Mouse (Mus musculus) mesoderm, embryonic 11.5 days (tissue): ENCODE measurements around the gene Slc2a13.

Experiments
- DNase-seq: peaks from one replicate; pipeline ENCODE4 v3.0.0-alpha.2; 2012; ENCODE audit warnings: low read depth, low spot score

Gene Slc2a13

GRCm38 (mm10) chr15:91502661-91503060 is 70.4 kb downstream of the Slc2a13 start:
- peak; percentile 8 for DNase-seq

DNA sequence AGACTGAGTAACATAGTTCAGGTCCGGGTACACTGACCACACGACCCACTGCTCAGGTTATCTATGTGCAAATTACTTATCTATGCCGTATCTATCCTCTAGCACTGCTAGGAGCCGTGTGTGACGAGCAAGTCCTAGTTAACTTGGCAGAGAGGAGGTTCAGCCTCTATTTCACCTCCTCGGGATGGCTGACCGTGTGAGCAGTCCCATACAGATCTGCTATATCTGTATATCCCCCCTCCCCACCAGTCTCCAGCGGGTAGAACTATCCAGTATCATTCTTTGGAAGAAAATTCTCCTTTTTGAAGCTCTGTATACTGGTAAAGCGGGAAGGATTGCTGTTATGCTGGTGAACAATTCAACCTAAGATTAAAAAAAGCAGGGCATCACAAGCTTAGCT is 70.8 kb downstream of the Slc2a13 start:
- DNase-seq, result no peak

DNA sequence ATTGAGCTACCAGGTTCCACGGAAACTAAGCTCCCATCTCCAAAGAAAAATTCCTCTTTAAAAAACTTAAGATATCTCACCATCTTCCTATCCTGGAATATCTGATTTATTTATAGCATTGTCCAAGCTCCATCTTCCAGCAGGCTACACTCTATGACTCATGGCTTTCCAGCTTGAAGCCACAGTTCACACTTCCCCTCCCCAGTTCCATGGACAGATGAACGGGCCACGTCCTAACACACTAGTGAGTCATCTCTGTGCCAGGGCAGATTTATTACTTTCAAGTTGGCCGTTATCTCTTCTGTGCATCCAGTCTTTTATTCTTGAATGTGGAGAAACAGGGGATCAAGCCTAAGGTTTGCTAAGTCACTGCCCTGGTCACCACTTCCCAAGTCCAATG is 78.0 kb downstream of the Slc2a13 start:
- no peak for DNase-seq

GRCm38 (mm10) chr15:91479924-91480615 is 93.0 kb downstream of the Slc2a13 start:
- DNase-seq, result no peak

DNA sequence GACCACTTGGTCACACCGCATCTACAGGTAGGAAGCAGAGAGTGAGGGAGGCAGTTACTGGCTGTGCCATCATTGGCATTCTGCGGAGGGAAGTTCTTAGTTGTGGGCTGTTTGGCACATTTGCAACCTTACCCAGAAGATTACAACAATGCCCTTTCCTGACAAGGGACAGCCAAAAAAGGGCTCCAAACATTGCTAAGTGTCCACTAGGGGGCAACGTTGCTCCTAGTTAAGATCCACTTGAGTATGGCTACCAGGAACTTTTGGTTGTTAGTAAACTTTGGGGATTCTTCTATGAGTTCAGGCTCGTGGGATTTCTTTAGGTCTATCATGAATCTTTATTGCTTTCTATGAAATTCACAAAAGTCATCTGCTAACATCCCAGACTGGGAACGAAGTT is 95.3 kb downstream of the Slc2a13 start:
- DNase-seq, result peak; percentile 74

DNA sequence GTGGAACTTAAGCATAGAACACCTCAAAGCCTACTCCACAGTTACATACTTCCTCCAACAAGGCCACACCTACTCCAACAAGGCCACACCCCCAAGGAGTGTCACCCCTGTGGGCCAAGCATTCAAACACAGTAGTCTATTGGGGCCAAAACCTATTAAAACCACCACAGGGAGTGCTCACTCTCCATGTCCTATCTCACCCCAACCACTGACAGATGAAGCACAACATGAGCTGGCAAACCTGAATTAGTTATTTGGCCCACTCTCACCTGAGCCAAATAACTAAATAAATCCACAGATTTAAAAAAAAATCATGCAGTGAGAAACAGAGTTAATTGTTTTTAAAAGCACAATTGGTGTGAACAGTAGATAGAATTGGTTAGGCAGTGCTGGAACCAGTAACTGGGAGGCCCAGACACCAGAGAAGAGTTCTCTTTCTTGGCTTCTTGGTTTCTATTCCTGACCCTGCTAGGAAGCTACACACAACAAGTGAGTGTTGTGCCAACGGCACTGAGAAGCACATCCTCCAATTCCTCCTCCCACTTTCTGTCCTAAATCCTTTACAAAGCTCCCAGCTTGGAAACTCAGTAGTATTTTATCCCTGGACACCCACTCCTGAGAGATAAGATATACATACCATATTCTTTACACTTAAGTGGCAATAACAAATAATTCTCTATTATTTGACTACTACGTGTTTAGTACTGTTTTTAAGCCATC is 99.2 kb downstream of the Slc2a13 start:
- DNase-seq, result no peak

GRCm38 (mm10) chr15:91465331-91465730 is 107.7 kb downstream of the Slc2a13 start:
- DNase-seq, result no peak

DNA sequence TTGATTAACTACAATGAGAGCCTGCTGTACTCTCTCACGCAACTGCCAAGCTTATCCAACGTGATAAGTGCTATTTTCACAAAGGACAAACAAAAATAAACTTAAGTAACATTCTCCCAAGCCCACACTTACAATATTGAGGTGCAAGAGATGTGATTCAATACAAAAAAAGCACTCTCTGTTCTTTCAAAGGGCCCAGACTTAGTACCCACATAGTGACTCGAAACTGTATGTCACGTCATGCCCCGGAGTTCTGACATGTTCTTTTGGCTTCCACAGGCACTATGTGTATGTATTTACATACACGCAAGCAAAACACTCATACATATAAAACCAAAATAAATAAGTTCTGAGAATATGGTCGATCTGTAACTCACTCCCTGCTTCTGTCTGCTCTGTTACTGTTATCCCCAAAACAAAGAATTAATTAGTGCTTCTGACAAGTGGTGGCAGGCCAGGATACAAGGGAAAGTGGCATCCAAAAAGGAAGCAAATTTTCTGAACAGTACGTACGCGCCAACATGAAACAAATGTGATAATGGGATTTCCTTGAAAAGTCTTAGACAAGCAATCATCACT is 109.1 kb downstream of the Slc2a13 start:
- DNase-seq, result no peak

DNA sequence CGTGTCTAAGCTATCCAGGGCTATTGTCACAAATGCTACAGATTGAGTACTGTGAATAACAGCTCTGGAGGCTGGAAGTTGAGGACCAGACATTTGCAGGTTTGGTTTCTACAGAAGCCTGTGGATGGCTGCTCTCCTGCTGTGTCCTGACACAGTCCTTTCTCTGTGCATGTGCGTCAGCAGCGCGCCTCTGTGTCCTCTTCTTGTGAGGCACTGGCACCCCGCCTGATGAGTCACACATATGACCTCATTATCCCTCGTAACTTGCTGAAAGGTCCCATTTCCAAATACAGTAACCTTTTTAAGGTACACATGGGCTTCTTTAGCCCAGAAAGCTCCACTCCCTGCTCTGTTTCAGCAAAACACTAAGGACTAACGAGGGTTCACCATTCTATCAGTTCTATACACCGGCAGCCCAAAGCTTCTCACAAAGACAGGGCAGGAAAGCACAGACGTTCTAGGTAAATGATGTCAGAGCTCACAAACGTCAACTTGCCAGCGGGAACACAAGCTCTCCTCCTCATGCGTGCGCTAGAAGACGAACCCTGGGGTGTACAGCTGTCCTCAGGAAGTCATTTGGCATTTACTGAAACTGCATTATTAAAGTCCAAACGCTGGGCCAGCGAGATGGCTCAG is 109.9 kb downstream of the Slc2a13 start:
- no peak for DNase-seq

GRCm38 (mm10) chr15:91461940-91462339 is 111.1 kb downstream of the Slc2a13 start:
- no peak for DNase-seq

DNA sequence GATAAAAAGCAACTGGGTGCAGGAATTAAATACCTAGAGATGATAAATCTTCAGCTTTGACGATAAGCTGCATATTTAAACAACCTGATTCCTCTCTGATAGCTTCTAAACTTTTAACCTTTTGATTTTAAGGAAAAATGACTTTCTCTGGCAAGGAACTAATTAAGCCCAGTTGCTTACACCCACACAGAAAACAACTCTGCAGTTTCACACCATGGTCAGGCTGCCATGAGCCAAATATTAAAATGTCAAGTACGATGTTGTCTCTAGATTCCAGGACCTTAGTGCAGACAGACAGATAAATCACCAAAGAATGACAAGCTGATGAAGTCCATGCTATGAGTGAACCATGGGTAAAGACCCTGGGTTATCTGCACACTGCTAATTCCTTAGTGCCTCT is 115.9 kb downstream of the Slc2a13 start:
- no peak for DNase-seq

- no peak for DNase-seq
Measured at GRCm38 (mm10) chr15:91445399-91445798, 127.7 kb downstream of the Slc2a13 start.

GRCm38 (mm10) chr15:91443449-91443848 is 129.6 kb downstream of the Slc2a13 start:
- no peak for DNase-seq

DNA sequence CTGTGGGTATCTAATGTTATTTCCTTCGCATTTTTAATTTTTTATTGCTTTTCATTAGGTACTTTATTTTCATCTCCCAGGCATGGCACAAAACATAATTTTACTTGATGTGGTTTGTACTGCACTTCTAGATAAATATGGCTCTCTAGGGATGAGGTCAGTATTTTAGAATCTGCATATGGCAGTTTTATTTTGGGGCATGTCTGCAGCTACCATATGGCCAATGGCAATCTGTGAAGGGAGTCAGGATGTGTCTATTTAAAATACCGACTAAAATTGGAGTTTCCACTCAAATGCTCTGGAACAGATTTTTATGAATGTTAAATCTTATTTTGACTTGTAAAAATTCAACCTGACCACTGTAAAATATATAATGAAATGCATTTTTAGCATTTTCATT is 133.2 kb downstream of the Slc2a13 start:
- DNase-seq, result no peak

GRCm38 (mm10) chr15:91425426-91425825 is 147.6 kb downstream of the Slc2a13 start:
- no peak for DNase-seq

GRCm38 (mm10) chr15:91406979-91407378 is 166.1 kb downstream of the Slc2a13 start:
- DNase-seq, result no peak

GRCm38 (mm10) chr15:91395165-91395564 is 177.9 kb downstream of the Slc2a13 start:
- no peak for DNase-seq

DNA sequence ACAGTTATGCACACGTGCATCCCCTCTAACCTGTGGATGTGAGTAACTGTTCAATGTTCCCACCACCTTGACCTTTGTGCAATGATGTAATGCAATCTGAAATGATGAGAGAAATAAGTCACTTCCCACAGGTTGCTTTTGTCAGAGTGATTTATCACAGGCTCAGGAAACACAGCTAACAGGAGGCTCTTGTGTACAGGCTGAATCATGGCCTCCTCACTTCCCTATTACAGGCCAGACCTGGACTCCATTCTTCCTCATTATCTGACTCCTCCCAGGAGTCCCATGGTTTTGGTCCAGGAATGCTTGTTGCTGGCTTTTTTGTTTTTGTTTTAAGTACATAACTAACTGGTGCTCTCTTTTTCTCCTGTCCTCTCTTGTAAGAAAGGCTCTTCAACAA is 189.4 kb downstream of the Slc2a13 start:
- DNase-seq, result peak; percentile 23

GRCm38 (mm10) chr15:91382606-91383005 is 190.5 kb downstream of the Slc2a13 start:
- DNase-seq, result no peak

- DNase-seq, result no peak
Measured at GRCm38 (mm10) chr15:91381864-91382263, 191.2 kb downstream of the Slc2a13 start.

DNA sequence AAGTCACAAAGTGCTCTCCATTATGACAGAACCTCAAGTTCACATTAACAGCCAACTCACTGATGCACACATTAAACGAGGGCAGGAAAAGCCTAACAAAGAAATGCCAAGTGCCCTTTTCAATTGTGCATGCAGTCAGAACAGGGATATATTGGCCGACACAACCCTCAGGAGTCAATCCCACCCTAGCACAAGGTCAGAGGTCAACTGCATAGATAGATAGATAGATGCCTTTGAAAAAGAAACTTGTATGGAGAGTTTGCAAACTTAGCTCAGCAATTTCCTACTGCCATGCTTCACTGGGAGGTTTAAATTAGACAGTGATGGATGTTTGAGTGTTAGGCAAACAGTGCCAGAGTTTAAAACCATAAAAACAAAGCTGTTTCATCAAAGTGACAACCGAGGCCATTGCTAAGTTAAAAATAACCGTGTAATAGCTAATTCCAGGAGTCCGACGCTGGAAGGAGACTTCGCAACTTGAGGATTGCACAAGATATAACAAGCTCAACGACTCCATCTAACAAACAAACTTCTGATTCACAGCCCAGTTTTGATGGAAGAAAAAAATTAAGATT is 194.2 kb downstream of the Slc2a13 start:
- peak; percentile 61 for DNase-seq

DNA sequence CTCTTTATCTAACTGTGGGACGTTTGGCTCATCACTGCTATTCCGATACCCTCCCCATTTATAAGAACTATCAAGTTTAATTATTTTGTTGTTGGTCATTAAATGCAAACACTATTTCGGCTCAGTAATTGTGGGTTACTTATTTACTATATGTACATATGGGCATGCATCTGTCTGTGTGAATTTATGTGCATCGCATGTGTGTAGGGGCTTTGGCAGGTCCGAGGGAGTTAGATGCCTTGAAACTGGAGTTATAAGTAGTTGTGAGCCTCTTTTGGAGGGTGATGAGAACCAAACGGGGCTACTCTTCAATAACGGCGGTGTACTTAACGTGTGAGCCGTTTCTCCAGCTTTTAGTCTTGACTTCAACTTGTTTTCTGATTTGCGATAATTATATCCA is 195.5 kb downstream of the Slc2a13 start:
- no peak for DNase-seq
